Mouse (Mus musculus) left cerebral cortex, adult 8-10 months (tissue): Measurements from ENCODE around the gene Dtd1. TPM values are rescaled to one million over a fixed set of nuclear protein-coding genes. Genes with fewer than 3 reads are reported as not detected.

Experiments used
- DNase-seq, 2 experiments: peaks; one replicate each; pipeline ENCODE4 v3.0.0; 2022; ENCODE audit warnings: low spot score in 2 of 2
- total RNA-seq, 4 experiments: library from RNA; stranded (reverse); gene quantifications; 2 replicates each; pipeline ENCODE4 v1.2.4; 2022

Dtd1 gene
- total RNA-seq, 4 experiments from 2014 or later = 59.8 to 64.5 (median 62.2) TPM

GRCm38 (mm10) chr2:144638719-144639118 is 39.0 kb downstream of the Dtd1 start:
- DNase-seq = no peak

- DNase-seq = no peak
Observed at GRCm38 (mm10) chr2:144640101-144640500, 40.4 kb downstream of the Dtd1 start.

GRCm38 (mm10) chr2:144641991-144642390 is 42.3 kb downstream of the Dtd1 start:
- no peak for DNase-seq

- DNase-seq = no peak
Observed at GRCm38 (mm10) chr2:144646360-144646759, 46.7 kb downstream of the Dtd1 start.

- DNase-seq = no peak
Observed at GRCm38 (mm10) chr2:144647151-144647550, 47.5 kb downstream of the Dtd1 start.

- no peak for DNase-seq
Observed at GRCm38 (mm10) chr2:144649960-144650359, 50.3 kb downstream of the Dtd1 start.

GRCm38 (mm10) chr2:144652841-144653240 is 53.1 kb downstream of the Dtd1 start:
- DNase-seq = no peak

- DNase-seq = peak in 1 of 2 experiments; percentile 53
Observed at GRCm38 (mm10) chr2:144655307-144655706, 55.6 kb downstream of the Dtd1 start.

- no peak for DNase-seq
Observed at GRCm38 (mm10) chr2:144668507-144668906, 68.8 kb downstream of the Dtd1 start.

GRCm38 (mm10) chr2:144670289-144670930 is 70.7 kb downstream of the Dtd1 start:
- DNase-seq = no peak

GRCm38 (mm10) chr2:144672397-144672796 is 72.7 kb downstream of the Dtd1 start:
- DNase-seq = no peak

- DNase-seq = no peak
Observed at GRCm38 (mm10) chr2:144676546-144677228, 77.0 kb downstream of the Dtd1 start.

- no peak for DNase-seq
Observed at GRCm38 (mm10) chr2:144677229-144677571, 77.5 kb downstream of the Dtd1 start.

GRCm38 (mm10) chr2:144678779-144679178 is 79.1 kb downstream of the Dtd1 start:
- DNase-seq = no peak

- DNase-seq = no peak
Observed at GRCm38 (mm10) chr2:144679394-144679793, 79.7 kb downstream of the Dtd1 start.

- DNase-seq = no peak
Observed at GRCm38 (mm10) chr2:144692219-144692732, 92.6 kb downstream of the Dtd1 start.

GRCm38 (mm10) chr2:144692777-144693176 is 93.1 kb downstream of the Dtd1 start:
- no peak for DNase-seq

- no peak for DNase-seq
Observed at GRCm38 (mm10) chr2:144694923-144695322, 95.2 kb downstream of the Dtd1 start.

GRCm38 (mm10) chr2:144698046-144698445 is 98.3 kb downstream of the Dtd1 start:
- DNase-seq = no peak

GRCm38 (mm10) chr2:144700608-144701007 is 100.9 kb downstream of the Dtd1 start:
- DNase-seq = no peak

GRCm38 (mm10) chr2:144701415-144702149 is 101.9 kb downstream of the Dtd1 start:
- no peak for DNase-seq

- DNase-seq = no peak
Observed at GRCm38 (mm10) chr2:144709285-144709684, 109.6 kb downstream of the Dtd1 start.
